Mouse (Mus musculus) right cerebral cortex, postnatal 14 days (tissue): Measurements from ENCODE around the gene Hnrnph1.

Experiments used
- DNase-seq: peaks from one replicate; pipeline ENCODE4 v3.0.0; 2022

The Hnrnph1 gene

DNA sequence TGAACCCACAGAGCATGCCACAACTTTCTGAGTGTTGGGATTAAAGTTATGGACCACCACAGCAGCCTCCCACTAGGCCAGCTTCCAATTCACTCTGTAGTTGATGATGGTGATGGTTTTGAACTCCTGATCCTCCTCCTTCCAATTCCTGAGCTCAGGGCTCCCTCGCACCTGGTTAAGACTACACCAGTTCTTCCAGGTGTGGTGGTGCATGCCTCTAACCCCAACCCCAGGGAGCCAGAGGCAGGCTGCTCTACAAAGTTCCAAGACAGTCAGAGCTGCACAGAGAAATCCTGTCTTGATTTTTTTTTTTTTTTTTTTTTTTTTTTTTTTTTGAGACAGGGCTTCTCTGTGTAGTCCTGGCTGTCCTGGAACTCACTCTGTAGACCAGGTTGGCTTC, 3.2 kb upstream of the Hnrnph1 start:
- DNase-seq: no peak

DNA sequence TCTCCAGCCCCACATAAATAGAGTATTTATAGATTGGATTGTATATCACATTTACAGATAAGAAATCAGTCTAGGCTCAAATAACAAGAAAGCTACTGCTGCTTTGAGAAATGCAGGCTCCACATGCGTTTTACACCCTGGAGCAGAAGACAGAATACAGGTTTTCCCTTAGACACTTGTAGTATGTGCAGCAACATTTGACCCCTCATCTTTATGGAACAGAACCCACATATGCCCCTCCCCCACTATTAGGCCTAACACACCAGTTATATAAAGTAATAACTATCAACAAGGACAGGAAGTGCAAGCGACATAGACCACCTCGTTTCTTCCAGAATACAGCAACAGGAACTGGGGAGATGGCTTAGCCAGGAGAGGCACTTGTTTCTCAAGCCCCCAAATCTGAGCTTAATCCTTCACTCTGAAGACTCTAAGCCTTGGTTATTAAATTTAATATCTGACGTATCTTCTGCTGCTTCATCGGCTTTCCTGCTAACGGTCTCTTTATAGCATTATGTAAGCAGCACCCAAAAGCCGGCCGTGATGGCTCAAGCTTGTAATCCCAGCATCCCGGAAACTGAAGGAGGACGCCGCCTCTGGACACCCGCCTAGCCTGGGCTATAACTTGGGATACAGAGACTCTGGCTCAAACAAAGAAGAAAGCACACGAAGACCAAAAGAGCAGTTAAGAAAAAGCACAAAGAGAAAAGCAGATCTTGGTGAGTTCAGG, 2.3 kb upstream of the Hnrnph1 start:
- no peak for DNase-seq

DNA sequence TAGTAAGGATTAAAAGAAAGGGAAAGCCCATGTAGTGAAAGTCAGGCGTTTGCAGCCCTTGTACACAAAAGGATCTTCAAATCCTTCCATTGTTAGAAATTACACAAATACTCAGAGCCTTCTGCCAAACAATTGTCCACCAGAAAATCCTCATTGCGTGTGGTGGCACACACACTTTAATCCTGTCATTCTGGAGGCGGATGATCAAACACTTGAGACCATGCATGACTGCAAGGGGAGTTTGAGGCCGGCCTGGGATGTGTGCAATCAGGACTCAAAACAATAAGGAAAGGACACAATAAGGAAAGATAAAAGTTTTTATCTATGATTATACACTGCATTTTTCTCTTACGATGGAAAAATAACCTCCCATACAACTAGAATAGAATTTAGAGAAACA, 1.4 kb upstream of the Hnrnph1 start:
- DNase-seq: no peak

DNA sequence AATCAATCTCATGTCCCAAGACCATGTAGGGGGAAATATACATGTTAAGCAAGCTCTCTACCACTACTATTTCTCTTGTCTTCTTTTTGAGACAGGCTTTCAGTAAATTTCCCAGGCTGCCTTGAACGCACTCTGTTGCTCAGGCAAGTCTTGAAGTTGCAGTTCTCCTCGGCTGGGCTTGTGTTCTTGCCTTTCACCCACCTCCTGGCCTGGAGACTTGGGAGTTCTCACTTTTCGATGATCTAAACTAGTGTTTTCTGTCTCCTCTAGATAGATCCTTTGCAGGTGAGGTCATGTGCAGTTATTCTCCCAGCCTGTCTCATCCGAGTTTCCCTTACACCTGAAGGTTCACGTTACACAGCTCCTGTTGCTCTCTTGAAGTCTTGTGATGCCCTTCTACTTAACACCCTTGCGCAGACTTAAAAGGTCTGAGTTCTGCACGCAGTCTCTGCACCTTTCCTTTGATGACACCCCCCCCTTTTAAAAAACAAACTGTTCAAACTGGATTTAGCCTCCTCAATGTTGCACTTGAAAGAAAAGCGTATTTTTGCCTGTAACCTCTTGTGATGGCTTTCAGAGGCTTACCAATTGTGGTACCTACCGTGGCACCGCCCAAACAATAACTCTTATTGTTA, 517 bp upstream of the Hnrnph1 start:
- no peak for DNase-seq

DNA sequence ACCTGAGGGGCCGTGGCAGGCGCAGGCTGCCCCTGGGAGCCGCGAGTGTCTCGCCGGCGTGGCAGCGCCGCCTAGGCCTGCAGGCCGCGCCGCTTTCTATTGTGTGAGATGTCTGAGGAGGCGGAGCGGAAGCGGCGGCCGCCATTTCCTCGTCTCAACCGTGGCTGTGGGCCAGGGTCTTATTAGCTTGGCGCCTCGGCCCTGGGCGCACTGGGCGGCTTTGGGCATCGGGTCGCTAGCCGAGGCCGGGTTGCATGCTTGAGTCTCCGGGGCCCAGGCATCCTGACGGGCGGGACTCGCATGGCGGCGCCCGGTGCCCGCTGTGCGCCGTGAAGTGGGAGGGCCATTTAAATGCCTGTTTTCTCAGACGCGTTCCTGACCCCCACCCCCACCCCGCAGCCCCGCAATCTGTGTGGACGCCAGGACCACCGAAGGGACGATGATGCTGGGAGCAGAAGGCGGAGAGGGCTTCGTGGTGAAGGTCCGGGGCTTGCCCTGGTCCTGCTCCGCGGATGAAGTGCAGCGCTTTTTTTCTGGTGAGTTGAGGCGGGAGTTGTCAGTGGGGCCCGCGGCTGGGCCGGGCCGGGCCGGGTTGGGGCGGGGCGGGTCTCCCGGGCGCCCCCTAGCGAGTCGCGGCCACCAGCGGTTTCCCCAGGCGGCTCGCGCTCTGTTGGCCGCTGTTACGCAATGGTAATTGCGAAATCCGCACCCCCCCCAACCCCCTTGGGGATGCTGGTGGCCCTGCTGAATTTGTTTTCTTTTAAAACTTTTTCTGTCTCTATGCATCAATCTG, 1.3 kb downstream of the Hnrnph1 start:
- peak; percentile 86 for DNase-seq

DNA sequence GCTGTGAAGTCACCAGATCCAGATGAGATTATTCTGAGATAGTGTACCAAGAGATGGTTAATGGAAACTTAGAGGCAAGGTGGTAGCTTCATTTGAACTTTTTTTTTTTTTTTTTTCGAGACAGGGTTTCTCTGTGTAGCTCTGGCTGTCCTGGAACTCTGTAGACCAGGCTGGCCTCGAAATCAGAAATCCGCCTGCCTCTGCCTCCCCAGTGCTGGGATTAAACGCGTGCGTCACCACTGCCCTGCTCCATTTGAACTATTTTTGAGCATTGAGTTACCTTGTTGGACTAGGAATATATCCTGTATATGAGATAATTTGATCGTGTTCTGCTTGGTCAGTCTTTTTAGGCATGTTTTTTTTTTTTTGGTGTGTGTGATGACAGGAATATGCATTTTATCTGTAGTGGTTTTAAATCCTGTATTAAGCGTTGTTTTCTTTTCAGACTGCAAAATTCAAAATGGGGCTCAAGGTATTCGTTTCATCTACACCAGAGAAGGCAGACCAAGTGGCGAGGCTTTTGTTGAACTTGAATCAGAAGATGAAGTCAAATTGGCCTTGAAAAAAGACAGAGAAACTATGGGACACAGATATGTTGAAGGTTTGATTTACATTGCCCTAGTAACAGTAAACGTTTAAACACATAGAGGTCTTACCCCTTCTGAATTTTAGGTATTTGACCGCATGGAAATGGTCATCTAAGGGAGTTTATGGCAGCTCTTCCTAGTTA, 2.4 kb downstream of the Hnrnph1 start:
- DNase-seq: no peak

DNA sequence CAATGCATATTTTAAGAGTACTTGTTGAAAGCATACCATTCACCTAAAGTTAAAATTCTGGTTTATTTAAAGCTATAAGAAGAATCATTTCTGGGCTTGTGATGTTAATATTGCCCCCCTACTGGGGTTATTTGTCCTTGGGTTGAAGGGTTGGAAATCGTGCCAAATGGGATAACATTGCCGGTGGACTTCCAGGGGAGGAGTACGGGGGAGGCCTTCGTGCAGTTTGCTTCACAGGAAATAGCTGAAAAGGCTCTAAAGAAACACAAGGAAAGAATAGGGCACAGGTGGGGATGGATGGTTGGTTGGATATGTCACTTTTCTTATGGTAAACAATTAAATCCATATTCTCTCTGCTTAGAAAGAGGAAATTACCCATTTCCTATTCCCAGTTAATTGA, 4.5 kb downstream of the Hnrnph1 start:
- DNase-seq: no peak

DNA sequence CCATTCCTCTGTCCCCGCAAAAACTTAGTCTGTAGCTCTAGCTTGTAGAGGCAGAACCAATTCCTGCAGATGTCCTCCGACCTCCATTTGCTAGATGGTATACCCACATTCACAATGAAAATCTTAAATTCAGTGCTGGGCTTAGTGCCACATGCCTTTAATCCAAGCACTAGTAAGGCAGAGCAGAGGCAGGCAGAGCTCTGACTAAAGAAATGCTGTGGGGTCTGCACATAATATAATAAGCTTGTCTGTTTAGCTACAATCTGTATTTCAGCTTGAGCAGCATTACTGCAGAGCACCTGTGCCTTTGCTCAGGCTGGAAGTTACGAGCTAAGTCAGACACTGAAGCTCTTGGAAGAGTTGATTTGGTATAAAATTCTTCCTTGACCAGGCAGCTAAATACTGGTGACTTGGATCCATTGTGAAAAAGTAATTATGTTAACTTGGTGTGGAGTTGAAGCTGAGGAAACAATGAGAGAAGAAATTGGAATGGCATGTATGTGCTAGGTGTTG, 10.4 kb downstream of the Hnrnph1 start:
- no peak for DNase-seq

DNA sequence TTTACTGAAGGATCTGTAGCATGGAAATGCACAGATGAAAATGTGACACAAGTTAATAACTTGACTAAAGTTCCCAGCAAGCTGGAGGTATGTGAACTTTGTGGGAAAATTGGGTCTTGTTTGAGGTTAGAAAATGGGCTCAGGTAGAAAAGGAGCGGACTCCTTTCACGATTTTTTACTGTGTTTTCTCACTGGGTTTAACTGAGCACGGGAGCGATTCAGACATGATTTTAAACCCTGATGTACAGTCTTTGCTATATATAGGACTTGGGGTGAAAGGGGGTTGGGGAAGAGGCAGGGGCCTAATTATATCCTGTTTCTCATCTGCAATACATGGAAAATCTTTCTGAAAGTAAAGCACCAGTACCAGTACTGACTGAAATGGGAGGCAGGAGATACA, 10.9 kb downstream of the Hnrnph1 start:
- DNase-seq: no peak

DNA sequence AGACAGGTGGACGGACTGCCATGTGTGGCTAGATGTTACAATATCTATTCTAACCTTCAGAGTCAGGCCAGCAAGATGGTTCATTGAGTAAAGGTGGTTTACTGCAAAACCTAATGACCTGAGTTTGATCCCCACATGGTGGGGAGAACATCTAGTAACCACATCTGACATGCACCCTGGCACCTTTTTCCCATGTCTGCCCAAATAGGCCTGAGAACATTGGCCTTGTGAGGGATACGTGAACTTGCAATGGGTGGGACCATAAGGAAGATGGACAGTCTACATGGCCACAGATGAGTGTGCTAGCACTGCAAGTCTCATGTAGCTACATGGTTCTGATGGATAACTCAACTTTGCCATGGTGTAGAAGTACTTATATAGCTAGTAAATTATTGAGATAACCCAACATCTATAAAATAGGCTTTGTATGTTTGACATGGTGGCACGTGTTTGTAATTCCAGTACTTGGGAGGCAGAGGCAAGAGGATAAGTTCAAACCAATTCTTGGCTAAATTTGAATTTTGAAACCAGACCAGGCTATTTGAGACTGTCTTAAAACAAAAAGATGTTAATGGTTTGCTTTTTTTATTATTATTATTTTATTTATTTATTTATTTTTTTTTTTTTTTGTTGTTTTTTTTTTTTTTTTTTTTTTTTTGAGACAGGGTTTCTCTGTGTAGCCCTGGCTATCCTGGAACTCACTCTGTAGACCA, 11.6 kb downstream of the Hnrnph1 start:
- no peak for DNase-seq

DNA sequence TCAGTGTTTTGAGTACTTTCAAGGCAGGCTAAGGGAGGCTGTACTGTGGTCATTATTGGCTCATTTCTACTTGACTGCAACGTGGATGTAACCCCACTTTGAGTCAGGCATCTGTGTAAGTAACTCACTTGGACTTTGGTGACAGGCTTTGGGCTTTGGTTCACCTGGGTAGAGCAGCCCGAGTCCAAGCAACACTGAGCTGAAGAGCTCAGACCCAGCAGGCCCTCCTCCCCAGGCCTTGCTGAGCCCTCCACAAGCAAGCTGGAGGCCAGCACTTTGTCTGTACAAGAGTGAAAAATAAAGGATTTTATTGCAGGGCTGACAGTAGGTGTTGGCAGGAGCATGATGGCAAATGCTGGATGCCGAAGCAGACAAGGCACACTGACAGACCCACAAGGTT, 12.2 kb downstream of the Hnrnph1 start:
- DNase-seq: no peak

DNA sequence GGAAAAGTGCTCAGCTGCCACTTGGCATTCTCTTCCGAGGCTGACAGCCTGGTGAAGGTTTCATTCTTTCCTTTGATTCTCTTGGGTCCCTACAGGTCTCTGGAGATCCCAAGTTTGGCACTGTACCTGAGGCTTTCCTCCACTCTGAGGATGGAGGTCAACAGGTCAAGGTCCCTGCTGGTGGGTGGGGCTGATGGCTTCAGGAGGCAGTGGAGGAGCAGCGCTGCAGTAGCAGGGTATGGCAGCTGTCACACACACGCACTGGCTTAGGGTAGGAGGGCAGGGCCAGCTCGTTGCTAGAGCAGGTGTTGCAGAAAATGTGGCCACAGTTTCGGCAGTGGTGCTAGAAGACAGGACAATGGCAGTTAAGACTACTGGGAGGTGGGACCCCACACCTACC, 12.8 kb downstream of the Hnrnph1 start:
- DNase-seq: no peak

DNA sequence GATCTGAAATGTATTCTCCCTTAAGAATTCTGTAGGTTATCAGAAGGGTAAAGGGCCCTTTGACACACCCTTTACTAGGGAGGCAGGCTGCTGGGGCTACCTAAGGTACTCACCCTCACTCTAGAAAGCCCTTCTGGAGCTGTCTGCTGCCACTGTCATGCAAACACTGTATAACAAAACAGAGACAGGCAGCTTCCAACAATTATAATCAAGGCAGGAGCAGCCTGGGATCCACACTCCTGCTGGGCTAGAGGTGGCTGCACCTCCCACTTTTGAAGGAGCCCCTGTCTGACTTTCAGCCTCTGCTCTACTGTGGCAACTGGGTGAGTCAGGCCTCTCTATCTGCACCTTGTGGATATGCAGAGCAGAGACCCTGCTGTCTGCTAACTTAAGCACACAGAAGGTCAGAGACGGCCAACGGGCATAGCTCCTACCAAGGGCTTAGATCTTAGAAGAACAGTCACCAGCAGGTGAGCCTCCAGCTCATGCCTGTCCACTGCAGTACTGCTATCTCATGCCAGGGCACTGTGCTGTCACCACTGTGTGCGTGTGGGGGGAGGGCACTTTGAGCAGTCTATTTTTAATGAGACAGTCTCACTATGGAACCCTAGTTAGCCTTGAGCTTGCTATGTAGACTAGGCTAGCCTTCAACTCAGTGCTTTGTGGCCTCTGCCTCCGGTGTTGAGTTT, 14.6 kb downstream of the Hnrnph1 start:
- DNase-seq: no peak

DNA sequence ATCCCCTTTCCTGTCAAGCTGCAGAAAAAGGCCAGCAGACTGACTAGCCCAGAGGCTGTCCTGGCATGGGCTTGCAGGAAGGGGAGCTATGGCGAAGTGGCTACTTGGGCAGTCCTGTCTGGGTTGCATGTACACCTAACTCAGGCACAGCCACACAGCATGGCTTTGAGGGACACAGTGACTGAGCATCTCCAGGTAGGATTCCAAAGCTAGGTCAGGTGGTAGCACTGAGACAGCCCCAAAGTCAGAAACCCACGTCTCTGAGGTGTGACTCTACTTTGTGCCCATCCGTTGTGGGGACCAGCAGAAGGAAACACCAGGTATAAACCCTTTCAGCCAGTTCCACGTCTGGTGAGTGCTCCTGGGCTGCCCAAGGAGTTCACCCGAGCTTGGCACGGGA, 16.5 kb downstream of the Hnrnph1 start:
- DNase-seq: no peak

DNA sequence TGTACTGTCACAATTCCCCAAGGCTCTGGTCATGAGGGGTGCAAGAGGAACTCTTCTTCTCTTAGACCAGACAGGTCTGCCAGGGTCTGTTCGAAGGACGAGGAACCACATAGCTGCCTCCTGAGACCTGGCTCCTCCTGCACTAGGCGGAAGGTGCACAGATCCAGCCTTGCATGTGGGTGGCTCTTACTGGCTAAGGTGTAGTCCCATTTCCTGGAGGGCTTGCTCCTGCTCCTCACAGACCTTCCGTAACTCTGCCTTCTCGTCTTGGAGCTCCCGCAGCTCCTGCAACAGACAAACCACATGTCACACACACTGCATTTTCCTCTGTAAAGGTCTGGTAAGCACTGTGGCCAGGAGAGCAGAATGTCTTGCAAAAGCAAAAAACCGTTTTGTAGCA, 17.9 kb downstream of the Hnrnph1 start:
- no peak for DNase-seq

DNA sequence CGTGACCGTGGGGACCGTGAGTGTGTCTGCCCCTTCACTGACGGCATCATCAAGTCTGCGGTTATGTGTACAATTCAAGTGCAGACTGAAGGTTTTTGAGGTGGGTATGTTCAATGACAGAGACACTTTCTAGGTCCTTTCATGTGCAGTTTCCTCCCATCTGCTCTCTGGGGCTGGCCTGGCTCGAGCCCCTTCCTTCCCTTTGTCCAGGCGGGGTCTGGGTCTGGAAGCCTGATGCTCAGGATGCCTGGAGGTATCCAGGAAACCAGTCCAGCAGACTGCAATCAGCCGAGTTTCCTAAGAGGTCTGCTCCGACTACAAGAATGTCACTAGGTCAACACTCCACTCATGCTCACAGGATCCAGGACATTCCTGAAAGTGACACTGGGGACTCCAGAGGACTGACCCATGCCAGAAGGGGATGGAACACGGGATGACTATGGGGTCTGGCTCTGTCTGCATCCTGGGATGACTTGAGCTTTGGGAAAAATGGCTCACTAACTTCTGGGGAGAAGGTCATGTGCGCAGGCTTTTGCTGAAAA, 20.0 kb downstream of the Hnrnph1 start:
- no peak for DNase-seq

DNA sequence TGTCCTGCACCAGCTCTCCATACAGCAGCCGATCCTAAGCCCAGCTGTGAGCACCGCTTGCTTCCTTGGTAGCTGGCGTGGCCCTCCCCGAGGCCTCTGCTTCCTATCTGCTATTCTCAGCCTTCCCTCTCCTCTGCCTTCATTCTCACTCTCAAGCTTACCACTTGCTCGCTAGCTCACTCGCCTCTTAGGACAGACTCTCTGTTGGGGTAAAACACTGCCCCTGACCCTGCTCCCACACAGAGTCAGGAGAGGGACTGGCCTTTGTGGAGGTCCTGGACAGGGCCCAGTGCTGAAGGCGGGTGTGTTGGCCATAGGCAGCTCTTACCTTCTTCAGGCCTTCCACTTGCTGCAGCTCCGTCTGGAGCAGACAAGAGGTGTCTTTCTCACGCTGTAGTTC, 20.5 kb downstream of the Hnrnph1 start:
- DNase-seq: no peak

DNA sequence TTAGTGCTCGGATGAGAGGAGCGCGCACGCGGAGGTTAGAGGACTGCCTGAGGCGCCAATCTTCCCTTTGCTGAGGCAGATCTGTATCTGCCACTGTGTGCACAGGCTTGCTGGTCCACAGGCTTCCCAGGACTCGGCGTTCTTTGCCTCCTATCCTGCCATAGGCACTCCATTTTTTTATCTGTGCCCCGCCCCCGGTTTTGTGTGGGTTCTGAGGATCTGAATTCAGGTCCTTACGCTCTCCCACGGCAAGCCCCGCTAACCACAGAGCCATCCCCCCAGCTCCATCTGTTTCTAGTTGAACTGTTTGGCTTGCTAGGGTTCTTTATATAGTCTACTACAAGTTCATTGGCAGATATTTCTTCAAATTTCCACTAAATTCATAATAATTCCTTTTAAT, 22.0 kb downstream of the Hnrnph1 start:
- DNase-seq: no peak

DNA sequence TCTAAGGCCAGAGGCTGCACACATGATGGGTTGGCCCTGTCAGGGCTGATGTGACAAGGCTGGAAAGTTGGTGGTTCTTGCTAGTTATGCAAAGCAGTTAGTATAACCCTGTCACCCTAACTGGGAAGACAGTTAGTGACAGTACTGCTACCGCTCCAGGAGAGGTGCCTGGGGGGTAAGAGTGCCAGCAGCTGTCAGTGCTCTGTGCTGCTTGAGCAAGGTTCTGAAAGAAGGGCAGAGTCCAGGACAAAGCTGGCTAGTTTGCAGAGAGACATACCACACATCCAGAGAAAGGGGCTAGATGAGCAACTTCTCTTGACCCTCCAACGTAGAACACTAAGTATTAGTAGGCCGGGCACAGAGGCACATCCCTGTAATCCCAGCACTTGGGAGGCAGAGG, 25.7 kb downstream of the Hnrnph1 start:
- DNase-seq: no peak

DNA sequence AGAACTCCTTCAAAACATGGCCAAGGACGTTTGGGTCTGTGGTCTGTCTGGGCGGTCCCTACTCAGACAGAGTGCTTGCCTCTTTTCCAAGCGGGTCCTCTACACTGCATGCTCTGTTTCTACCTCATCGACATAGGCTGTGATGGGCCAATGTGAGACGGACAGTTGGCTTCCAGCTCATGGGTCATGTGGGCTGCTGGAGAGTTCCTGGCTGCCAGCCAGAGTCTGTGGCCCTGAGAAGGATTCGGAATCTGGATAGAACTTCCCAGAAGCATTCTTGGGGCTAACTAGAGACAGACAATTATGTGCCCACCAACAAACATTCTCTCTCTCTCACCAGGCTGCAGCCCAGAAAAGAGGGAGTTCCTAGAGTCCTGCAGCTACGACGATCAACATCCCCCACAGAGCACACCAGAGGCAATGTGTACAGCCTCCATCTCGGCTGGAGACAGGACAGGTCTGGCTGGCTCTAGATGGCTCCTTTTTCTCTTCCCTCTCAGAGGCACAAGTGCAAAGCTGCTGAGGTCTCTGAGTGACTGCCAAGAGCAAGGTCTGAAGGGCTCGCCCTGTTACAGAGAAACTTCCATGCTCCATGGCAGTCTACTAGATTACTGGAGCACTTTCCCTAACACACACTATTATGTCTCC, 26.7 kb downstream of the Hnrnph1 start:
- DNase-seq: peak; percentile 26

DNA sequence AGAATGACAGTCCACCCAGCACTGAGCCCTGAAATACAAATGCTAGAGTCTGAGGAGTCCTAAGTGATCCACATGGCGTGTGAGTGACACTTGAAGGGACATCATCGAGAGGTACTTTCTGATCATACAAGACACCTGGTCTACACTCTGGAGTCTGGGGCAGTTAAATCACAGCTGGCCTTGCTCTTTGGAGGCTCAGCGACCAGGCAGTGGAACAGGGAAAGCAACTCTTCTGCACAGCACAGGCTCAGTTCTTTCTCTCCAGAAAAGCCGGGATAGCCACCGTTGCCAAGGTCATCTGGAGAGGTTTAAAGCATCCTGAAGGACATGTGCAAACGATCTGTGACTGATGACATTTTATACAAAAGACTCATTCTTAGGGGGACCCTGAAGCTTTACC, 30.4 kb downstream of the Hnrnph1 start:
- no peak for DNase-seq
